Mouse (Mus musculus): ENCODE measurements at regions not wholly inside any gene's neighbourhood (a gene's known extent, or its start where the extent isn't known, plus 50 kb on each side); places are given as distances from the start of the nearest gene placed in this dataset.

- TF ChIP-seq HCFC1 (IDR thresholded peaks at IDR 0.05; ENCODE audit: borderline replicate concordance, insufficient read depth, low read length) (no peak), MAFK (IDR thresholded peaks at IDR 0.05; ENCODE audit: insufficient read depth, low read depth, low read length) (no peak), ZNF384 (IDR thresholded peaks at IDR 0.05; ENCODE audit: low read depth, low read length) (no peak), ZC3H11A (IDR thresholded peaks at IDR 0.05; ENCODE audit: borderline replicate concordance, low read depth, low read length) (no peak)
These were observed 417.4 kb downstream of the Hs3st1 start for GRCm38 (mm10) chr5:39337917-39338316.

Measured in ES-E14 (cell line).